Mouse (Mus musculus): ENCODE measurements at regions not wholly inside any gene's neighbourhood (a gene's known extent, or its start where the extent isn't known, plus 50 kb on each side); places are given as distances from the start of the nearest gene placed in this dataset.

DNA sequence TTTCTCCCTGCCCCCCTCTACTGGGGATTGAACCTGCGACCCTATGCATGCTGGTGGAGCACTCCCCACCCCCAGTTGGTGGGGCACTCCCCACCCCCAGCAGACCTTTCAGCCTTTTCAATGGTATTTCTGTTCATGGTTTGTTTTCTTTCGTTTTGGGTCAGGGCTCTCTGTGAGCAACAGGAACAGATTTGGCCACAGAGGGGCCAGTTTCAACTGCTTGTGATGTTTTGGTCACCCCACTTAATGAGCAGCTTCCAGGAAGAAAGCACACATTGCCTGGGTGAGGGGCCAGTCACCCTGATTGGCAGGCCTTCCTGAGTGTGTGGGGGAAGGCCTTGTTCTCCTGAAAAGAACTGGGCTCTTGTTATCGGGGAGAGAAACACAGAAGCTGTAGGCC, 71.5 kb upstream of the Sulf2 start:
- no peak for DNase-seq (ENCODE audit: low read depth in 3 of 3, low spot score in 3 of 3)
- 28% methylated on average over 3 of the region's 3 CpGs for WGBS (ENCODE audit: insufficient replicate concordance)
- TF ChIP-seq CTCF (IDR thresholded peaks at IDR 0.05; ENCODE audit: low read depth) (no peak), EP300 (IDR thresholded peaks at IDR 0.05; ENCODE audit: low read depth) (no peak)
- no peaks in the 10 kb centered on the region for H3K27me3 ChIP-seq (ENCODE audit: control insufficient read depth, insufficient read depth, low read length)
- ATAC-seq (ENCODE audit: insufficient read depth): no peak
- 0 out of 4 replicates have a peak, but pooled peaks cover 0 to 4% of the 10 kb centered on the region in 2 experiments for H3K4me1 ChIP-seq (replicated peaks; ENCODE audit: control insufficient read depth in 2 of 2, insufficient read depth in 2 of 2, low read length in 1 of 2)
- H3K9me3 ChIP-seq (ENCODE audit: control insufficient read depth, low read length): no peaks in the 10 kb centered on the region
- no peak overlapping the region for H3K4me2 ChIP-seq (ENCODE audit: low read depth)
- H3K9ac ChIP-seq (replicated peaks): no peak overlapping the region
- H3K27ac ChIP-seq: no peak overlapping the region
- no peak overlapping the region for H3K4me3 ChIP-seq (ENCODE audit: insufficient read depth in 1 of 2, low read depth in 2 of 2, low read length in 2 of 2)
- no peaks in the 10 kb centered on the region for H3K36me3 ChIP-seq (replicated peaks; ENCODE audit: control insufficient read depth, insufficient read depth, low read depth)

GRCm38 (mm10) chr2:166226331-166226730, 70.9 kb upstream of the Sulf2 start:
- H3K27me3 ChIP-seq (ENCODE audit: control insufficient read depth, insufficient read depth, low read length): no peaks in the 10 kb centered on the region
- H3K4me2 ChIP-seq (ENCODE audit: low read depth): no peak overlapping the region
- no peak overlapping the region for H3K27ac ChIP-seq
- no peak for DNase-seq (ENCODE audit: low read depth in 3 of 3, low spot score in 3 of 3)
- H3K9me3 ChIP-seq (ENCODE audit: control insufficient read depth, low read length): no peaks in the 10 kb centered on the region
- WGBS (ENCODE audit: insufficient replicate concordance): 53% methylated on average over 2 of the region's 2 CpGs
- H3K36me3 ChIP-seq (replicated peaks; ENCODE audit: control insufficient read depth, insufficient read depth, low read depth): no peaks in the 10 kb centered on the region
- no peak overlapping the region for H3K4me3 ChIP-seq (ENCODE audit: insufficient read depth in 1 of 2, low read depth in 2 of 2, low read length in 2 of 2)
- TF ChIP-seq CTCF (IDR thresholded peaks at IDR 0.05; ENCODE audit: low read depth): no peak
- no peak for TF ChIP-seq EP300 (IDR thresholded peaks at IDR 0.05; ENCODE audit: low read depth)
- ATAC-seq (ENCODE audit: insufficient read depth): no peak
- H3K4me1 ChIP-seq (replicated peaks; ENCODE audit: control insufficient read depth in 2 of 2, insufficient read depth in 2 of 2, low read length in 1 of 2): 0 out of 4 replicates have a peak, but pooled peaks cover 0 to 4% of the 10 kb centered on the region in 2 experiments
- no peak overlapping the region for H3K9ac ChIP-seq (replicated peaks)

DNA sequence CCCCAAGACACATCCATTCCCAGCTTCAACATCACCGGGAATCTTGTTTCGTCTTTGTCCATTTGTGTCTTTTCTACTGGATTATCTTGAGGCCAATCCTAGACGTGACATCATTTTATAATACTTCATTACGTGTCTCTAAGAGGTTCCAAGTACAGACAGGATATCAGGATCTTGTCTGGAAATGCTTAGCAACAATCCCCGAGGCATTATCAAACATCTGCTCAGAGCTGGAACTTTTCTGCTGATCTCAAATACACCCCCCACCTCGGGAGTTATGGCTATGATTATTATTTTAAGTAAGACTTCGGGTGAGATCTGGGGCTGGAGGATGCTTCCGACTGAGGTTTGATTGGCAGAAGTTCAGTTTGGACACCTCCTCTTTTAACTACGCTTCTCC, 69.9 kb upstream of the Sulf2 start:
- 67% methylated on average over 9 of the region's 9 CpGs for WGBS (ENCODE audit: insufficient replicate concordance)

GRCm38 (mm10) chr2:166218783-166219182, 63.3 kb upstream of the Sulf2 start:
- 69% methylated on average over 9 of the region's 9 CpGs for WGBS (ENCODE audit: insufficient replicate concordance)

More for the DNA sequence above, 69.9 kb upstream of the Sulf2 start:
- no peak overlapping the region for H3K4me2 ChIP-seq (ENCODE audit: low read depth)
- no peak for TF ChIP-seq EP300 (IDR thresholded peaks at IDR 0.05; ENCODE audit: low read depth)
- H3K9ac ChIP-seq (replicated peaks): no peak overlapping the region
- ATAC-seq (ENCODE audit: insufficient read depth) (no peak), DNase-seq (ENCODE audit: low read depth in 3 of 3, low spot score in 3 of 3) (no peak)
- H3K36me3 ChIP-seq (replicated peaks; ENCODE audit: control insufficient read depth, insufficient read depth, low read depth): no peaks in the 10 kb centered on the region
- H3K9me3 ChIP-seq (ENCODE audit: control insufficient read depth, low read length): no peaks in the 10 kb centered on the region
- H3K4me1 ChIP-seq (replicated peaks; ENCODE audit: control insufficient read depth in 2 of 2, insufficient read depth in 2 of 2, low read length in 1 of 2): 0 out of 4 replicates have a peak, but pooled peaks cover 0 to 4% of the 10 kb centered on the region in 2 experiments
- H3K4me3 ChIP-seq (ENCODE audit: insufficient read depth in 1 of 2, low read depth in 2 of 2, low read length in 2 of 2): no peak overlapping the region
- no peaks in the 10 kb centered on the region for H3K27me3 ChIP-seq (ENCODE audit: control insufficient read depth, insufficient read depth, low read length)
- H3K27ac ChIP-seq: no peak overlapping the region

DNA sequence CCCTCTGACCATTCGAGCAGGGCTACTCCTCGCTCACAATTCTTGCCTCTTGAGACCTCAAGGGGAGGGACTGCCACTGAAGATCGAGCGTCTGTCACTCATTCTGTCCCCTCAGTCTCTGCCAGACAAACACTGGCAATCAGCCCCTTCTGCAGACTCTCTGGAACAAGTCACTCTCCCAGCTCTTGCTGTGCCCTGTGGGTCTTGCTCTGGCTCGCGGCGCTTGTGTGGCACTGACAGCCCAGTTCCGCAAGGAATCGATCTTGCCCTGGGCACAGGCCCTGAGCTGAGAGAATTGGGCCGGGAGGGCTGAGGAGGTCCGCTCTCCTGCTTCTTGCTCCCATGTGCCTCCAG, 61.0 kb upstream of the Sulf2 start:
- no peak for ATAC-seq (ENCODE audit: insufficient read depth)
- DNase-seq (ENCODE audit: low read depth in 3 of 3, low spot score in 3 of 3): no peak

More at GRCm38 (mm10) chr2:166218783-166219182, 63.3 kb upstream of the Sulf2 start:
- H3K9me3 ChIP-seq (ENCODE audit: control insufficient read depth, low read length): no peaks in the 10 kb centered on the region
- ATAC-seq (ENCODE audit: insufficient read depth) (no peak), DNase-seq (ENCODE audit: low read depth in 3 of 3, low spot score in 3 of 3) (no peak)
- no peaks in the 10 kb centered on the region for H3K36me3 ChIP-seq (replicated peaks; ENCODE audit: control insufficient read depth, insufficient read depth, low read depth)
- H3K4me1 ChIP-seq (replicated peaks; ENCODE audit: control insufficient read depth in 2 of 2, insufficient read depth in 2 of 2, low read length in 1 of 2): peaks cover 0 to 2% of the 10 kb centered on the region in 2 experiments; a peak in 1 of 4 replicates
- no peak overlapping the region for H3K9ac ChIP-seq (replicated peaks)
- H3K4me2 ChIP-seq (ENCODE audit: low read depth): no peak overlapping the region
- no peak overlapping the region for H3K4me3 ChIP-seq (ENCODE audit: insufficient read depth in 1 of 2, low read depth in 2 of 2, low read length in 2 of 2)
- TF ChIP-seq CTCF (IDR thresholded peaks at IDR 0.05; ENCODE audit: low read depth): no peak
- TF ChIP-seq EP300 (IDR thresholded peaks at IDR 0.05; ENCODE audit: low read depth): no peak
- H3K27ac ChIP-seq: no peak overlapping the region
- no peaks in the 10 kb centered on the region for H3K27me3 ChIP-seq (ENCODE audit: control insufficient read depth, insufficient read depth, low read length)

More for the DNA sequence above, 61.0 kb upstream of the Sulf2 start:
- Histone ChIP-seq H3K27me3 (ENCODE audit: control insufficient read depth, insufficient read depth, low read length) (no peaks in the 10 kb centered on the region), H3K4me2 (ENCODE audit: low read depth) (no peak overlapping the region), H3K4me3 (ENCODE audit: insufficient read depth in 1 of 2, low read depth in 2 of 2, low read length in 2 of 2) (no peak overlapping the region), H3K27ac (no peak overlapping the region), H3K36me3 (replicated peaks; ENCODE audit: control insufficient read depth, insufficient read depth, low read depth) (no peaks in the 10 kb centered on the region), H3K4me1 (replicated peaks; ENCODE audit: control insufficient read depth in 2 of 2, insufficient read depth in 2 of 2, low read length in 1 of 2) (peaks cover 0 to 2% of the 10 kb centered on the region in 2 experiments; a peak in 1 of 4 replicates), H3K9ac (replicated peaks) (no peak overlapping the region), H3K9me3 (ENCODE audit: control insufficient read depth, low read length) (no peaks in the 10 kb centered on the region)
- WGBS (ENCODE audit: insufficient replicate concordance): 71% methylated on average over 11 of the region's 11 CpGs
- TF ChIP-seq EP300 (IDR thresholded peaks at IDR 0.05; ENCODE audit: low read depth): no peak
- TF ChIP-seq CTCF (IDR thresholded peaks at IDR 0.05; ENCODE audit: low read depth): no peak
